Mouse (Mus musculus) megakaryocyte, adult 5-6 weeks (primary cell): ENCODE results near the gene Zfp282. TPM values are rescaled to one million over a fixed set of nuclear protein-coding genes. Genes with fewer than 3 reads are reported as not detected.

ENCODE experiments used
- total RNA-seq, 2 experiments: library from RNA; stranded (forward) in 1 of 2; stranded (reverse) in 1 of 2; fragments of 153-499, 151-499 nt in 1 of 2; fragments of 221-1000, 200-1000 nt in 1 of 2; gene quantifications; 2 replicates each; pipeline versions ENCODE4 v1.2.3 to v1.2.4; 2015 to 2017

Zfp282 gene
- total RNA-seq, 2 experiments from 2014 or later = 4.6 to 8.4 TPM

Other genes starting within 250 kb of the Zfp282 start
- 50.6 and 54.3 TPM in 2 replicates for gene Pdia4, start 63.8 kb upstream of the Zfp282 start, total RNA-seq (2015)
- 166 TPM in 2 replicates for gene Pdia4, start 63.8 kb upstream of the Zfp282 start, total RNA-seq (2017)
- gene Zfp786, start 46.3 kb upstream of the Zfp282 start, total RNA-seq (2015) = 0.05 TPM in 1 of 2 replicates, not detected in the other
- gene Zfp786, start 46.3 kb upstream of the Zfp282 start, total RNA-seq (2017) = not detected in 2 replicates
- 10.1 and 10.4 TPM in 2 replicates for gene Zfp398, start 41.5 kb upstream of the Zfp282 start, total RNA-seq (2015)
- 10.5 and 15.6 TPM in 2 replicates for gene Zfp398, start 41.5 kb upstream of the Zfp282 start, total RNA-seq (2017)
- gene Zfp212, start 43.3 kb downstream of the Zfp282 start, total RNA-seq (2015) = 7.1 and 8.8 TPM in 2 replicates
- 7.2 and 9.1 TPM in 2 replicates for gene Zfp212, start 43.3 kb downstream of the Zfp282 start, total RNA-seq (2017)
- gene Zfp956, start 76.2 kb downstream of the Zfp282 start, total RNA-seq (2015) = 0.69 and 0.80 TPM in 2 replicates
- 2.5 and 2.9 TPM in 2 replicates for gene Zfp956, start 76.2 kb downstream of the Zfp282 start, total RNA-seq (2017)
- 5.3 and 5.9 TPM in 2 replicates for gene Zfp777, start 171.7 kb downstream of the Zfp282 start, total RNA-seq (2015)
- gene Zfp777, start 171.7 kb downstream of the Zfp282 start, total RNA-seq (2017) = 8.9 and 9.7 TPM in 2 replicates
- 24.1 and 28.7 TPM in 2 replicates for gene Zfp746, start 209.4 kb downstream of the Zfp282 start, total RNA-seq (2015)
- 14.9 and 20.9 TPM in 2 replicates for gene Zfp746, start 209.4 kb downstream of the Zfp282 start, total RNA-seq (2017)